Mouse (Mus musculus) G1E (cell line): Measurements from ENCODE around the gene Det1. TPM values are rescaled to one million over a fixed set of nuclear protein-coding genes. Genes with fewer than 3 reads are reported as not detected.

Experiments
- ATAC-seq: 2 replicates; pipeline ENCODE4 v1.8.0; 2016; ENCODE audit warnings: mild to moderate bottlenecking; ENCODE audit not compliant: insufficient number of reproducible peaks, poor library complexity, low FRiP score, severe bottlenecking; ENCODE audit errors: extremely low read depth
- DNase-seq: peaks from one replicate; pipeline ENCODE4 v3.0.0; 2012; ENCODE audit warnings: low spot score
- H3K27me3 ChIP-seq: 2 replicates; pipeline ENCODE4 v1.6.1; 2012; ENCODE audit warnings: mild to moderate bottlenecking, low read length, inconsistent platforms; ENCODE audit not compliant: insufficient read depth
- H3K36me3 ChIP-seq: replicated peaks from 2 replicates; pipeline ENCODE3; 2012; ENCODE audit warnings: mild to moderate bottlenecking, inconsistent platforms
- H3K4me1 ChIP-seq: 2 replicates; pipeline ENCODE4 v1.6.1; 2012; ENCODE audit warnings: low read depth, low read length, inconsistent platforms, mixed read lengths; ENCODE audit not compliant: insufficient read depth
- H3K4me3 ChIP-seq: 2 replicates; pipeline ENCODE4 v1.5.1; 2012; ENCODE audit warnings: low read depth, mild to moderate bottlenecking, inconsistent platforms, low read length, moderate library complexity, mixed read lengths
- H3K9me3 ChIP-seq: replicated peaks from 2 replicates; pipeline ENCODE4 v1.6.1; 2012; ENCODE audit warnings: inconsistent platforms
- CTCF ChIP-seq: IDR thresholded peaks from 2 replicates; pipeline ENCODE4 v1.5.1; 2012; ENCODE audit warnings: low read depth, low read length, inconsistent platforms, mixed read lengths
- GATA1 ChIP-seq: IDR thresholded peaks from 2 replicates; pipeline ENCODE4 v1.6.1; 2012; ENCODE audit warnings: borderline replicate concordance, low read length, inconsistent platforms, mixed read lengths
- GATA2 ChIP-seq: IDR thresholded peaks from 2 replicates; pipeline ENCODE4 v1.6.1; 2012; ENCODE audit warnings: low read depth, low read length, inconsistent platforms, borderline replicate concordance
- POLR2AphosphoS5 ChIP-seq: IDR thresholded peaks from 2 replicates; pipeline ENCODE4 v1.6.1; 2012; ENCODE audit warnings: low read depth, low read length, inconsistent platforms; ENCODE audit not compliant: insufficient replicate concordance
- TAL1 ChIP-seq: conservative IDR thresholded peaks from 2 replicates; pipeline ENCODE4 v1.6.1; 2012; ENCODE audit warnings: low read depth, low read length, inconsistent platforms, mixed read lengths
- polyA plus RNA-seq: library from polyadenylated mRNA; stranded (reverse); fragments of >175 nt; gene quantifications from 2 replicates; pipeline ENCODE4 v1.2.3, GENCODE M21; 2012
- total RNA-seq, 2 experiments: library from RNA; stranded (forward) in 1 of 2; stranded (reverse) in 1 of 2; fragments of 200-1000 nt in 1 of 2; fragments of >200 nt in 1 of 2; fragmentation: Nextera tagmentation in 1 of 2; gene quantifications; 2 replicates each; pipeline ENCODE4 v1.2.3; 2014 to 2017

The Det1 gene
- total and polyA plus RNA-seq, 3 experiments, result 8.8 to 42.5 (median 17.9) TPM

DNA sequence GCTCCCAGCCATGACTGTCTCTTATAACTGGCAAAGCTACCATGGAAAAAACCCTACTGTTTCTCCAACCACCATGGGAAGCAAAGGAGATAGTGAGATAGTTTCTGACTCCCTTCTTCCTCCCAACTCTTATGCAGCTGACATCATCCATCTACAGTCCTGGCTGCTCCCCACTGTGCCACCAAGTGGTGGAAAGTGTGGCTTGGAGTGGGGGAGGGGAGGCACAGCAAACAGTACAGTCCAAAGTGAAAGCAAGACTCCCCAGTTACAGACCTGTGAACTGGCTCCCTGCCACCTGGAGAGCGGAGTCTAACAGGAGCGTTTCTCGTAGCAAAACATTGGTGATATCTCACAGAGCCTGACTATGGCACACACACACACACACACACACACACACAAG is 43.2 kb downstream of the Det1 start:
- Histone ChIP-seq H3K4me3 (no peak overlapping the region), H3K36me3 (no peaks in the 10 kb centered on the region), H3K9me3 (no peaks in the 10 kb centered on the region), H3K27me3 (no peaks in the 10 kb centered on the region), H3K4me1 (peaks cover 61% of the 10 kb centered on the region)
- ATAC-seq (no peak), DNase-seq (no peak)
- no peak for TF ChIP-seq TAL1
- no peak for TF ChIP-seq CTCF
- no peak for TF ChIP-seq GATA1
- TF ChIP-seq GATA2, result no peak
- no peak for TF ChIP-seq POLR2AphosphoS5

DNA sequence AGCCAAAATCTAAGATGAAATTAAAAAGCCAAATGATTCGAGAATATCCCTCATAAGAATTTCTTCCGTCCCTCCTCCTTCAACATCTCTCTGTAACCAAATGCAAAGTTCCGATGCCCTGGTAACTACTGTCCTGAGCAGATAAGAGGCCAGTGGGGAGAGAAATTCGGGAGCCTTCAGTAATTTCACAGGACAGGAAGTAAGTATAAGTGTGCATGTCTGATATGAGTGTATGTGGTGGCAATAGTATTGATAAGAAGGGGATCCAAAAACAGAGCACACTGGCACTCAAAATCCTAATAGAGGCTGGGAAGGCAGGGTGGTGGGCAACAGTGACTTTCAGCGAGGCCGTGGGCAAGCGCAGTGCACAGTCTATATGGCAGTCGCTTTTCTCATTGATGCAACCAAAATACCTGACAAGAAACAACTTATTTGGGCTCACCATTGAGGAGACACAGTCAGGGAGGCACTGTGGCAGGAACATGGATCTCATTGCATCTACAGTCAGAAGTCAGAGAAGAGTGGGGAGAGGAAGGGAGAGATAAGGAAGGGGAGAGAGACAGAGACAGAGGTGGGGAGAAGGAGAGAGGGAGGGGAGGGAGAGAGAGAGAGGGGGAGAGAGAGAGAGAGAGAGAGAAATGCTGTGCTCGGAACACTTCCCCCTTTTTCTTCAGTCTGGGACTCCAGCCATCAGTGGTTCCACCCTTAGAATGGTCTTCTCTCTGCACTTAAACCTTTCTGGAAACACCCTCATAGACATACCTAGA is 47.1 kb downstream of the Det1 start:
- Histone ChIP-seq H3K4me3 (peak overlapping the region; percentile 44; the same call in 1 of the 2 replicates), H3K36me3 (peaks cover 8% of the 10 kb centered on the region), H3K4me1 (peaks cover 89% of the 10 kb centered on the region), H3K27me3 (no peaks in the 10 kb centered on the region), H3K9me3 (no peaks in the 10 kb centered on the region)
- ATAC-seq (peak; percentile 91), DNase-seq (peak; percentile 63)
- no peak for TF ChIP-seq GATA2
- peak; percentile 82 for TF ChIP-seq TAL1

DNA sequence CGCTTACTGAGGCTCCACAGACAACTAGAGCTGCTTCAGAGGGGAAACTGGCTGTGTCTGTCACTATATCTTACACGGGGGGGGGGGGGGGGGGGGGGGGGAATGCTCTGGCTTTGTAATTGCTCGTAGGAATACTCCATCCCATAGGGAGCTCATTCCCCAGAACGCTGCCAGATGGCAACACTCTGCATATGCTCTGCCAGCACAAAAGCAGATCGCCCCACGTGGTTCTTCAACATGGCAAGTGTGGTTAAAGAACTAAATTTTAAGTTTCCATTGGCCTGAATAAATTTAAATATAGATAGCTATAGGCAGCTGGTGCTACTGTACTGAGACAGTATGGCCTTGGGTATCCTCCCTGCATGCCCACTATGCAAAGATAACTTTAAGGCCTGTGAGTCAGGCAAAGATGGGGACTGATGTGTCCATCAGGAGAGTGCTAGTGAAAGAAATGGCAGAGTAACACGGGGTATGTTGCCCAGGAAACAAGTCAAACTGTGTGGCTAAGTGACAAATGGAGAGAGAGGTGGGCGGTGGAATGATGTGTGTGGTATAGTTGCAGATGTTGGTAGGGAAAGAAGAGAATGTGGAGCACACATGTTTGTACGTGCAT is 49.1 kb downstream of the Det1 start:
- no peaks in the 10 kb centered on the region for H3K9me3 ChIP-seq
- peaks cover 92% of the 10 kb centered on the region for H3K4me1 ChIP-seq
- no peaks in the 10 kb centered on the region for H3K27me3 ChIP-seq
- H3K4me3 ChIP-seq, result no peak overlapping the region
- peaks cover 22% of the 10 kb centered on the region for H3K36me3 ChIP-seq
- no peak for TF ChIP-seq GATA1
- DNase-seq, result no peak
- no peak for ATAC-seq

- ATAC-seq (no peak), DNase-seq (no peak)
- H3K9me3 ChIP-seq, result no peaks in the 10 kb centered on the region
- no peak overlapping the region for H3K4me3 ChIP-seq
- peaks cover 35% of the 10 kb centered on the region for H3K36me3 ChIP-seq
- H3K27me3 ChIP-seq, result no peaks in the 10 kb centered on the region
- H3K4me1 ChIP-seq, result peaks cover 90% of the 10 kb centered on the region
- TF ChIP-seq GATA2 (no peak), CTCF (no peak), POLR2AphosphoS5 (no peak), TAL1 (no peak), GATA1 (no peak)
Measured at GRCm38 (mm10) chr7:78796624-78797023, 50.4 kb downstream of the Det1 start.

- no peaks in the 10 kb centered on the region for H3K9me3 ChIP-seq
- ATAC-seq (no peak), DNase-seq (no peak)
- TF ChIP-seq TAL1 (no peak), POLR2AphosphoS5 (no peak), CTCF (no peak), GATA2 (no peak), GATA1 (no peak)
- H3K4me1 ChIP-seq, result peaks cover 75% of the 10 kb centered on the region
- peaks cover 54% of the 10 kb centered on the region for H3K36me3 ChIP-seq
- H3K4me3 ChIP-seq, result no peak overlapping the region
- no peaks in the 10 kb centered on the region for H3K27me3 ChIP-seq
Measured at GRCm38 (mm10) chr7:78794571-78795092, 52.4 kb downstream of the Det1 start.

DNA sequence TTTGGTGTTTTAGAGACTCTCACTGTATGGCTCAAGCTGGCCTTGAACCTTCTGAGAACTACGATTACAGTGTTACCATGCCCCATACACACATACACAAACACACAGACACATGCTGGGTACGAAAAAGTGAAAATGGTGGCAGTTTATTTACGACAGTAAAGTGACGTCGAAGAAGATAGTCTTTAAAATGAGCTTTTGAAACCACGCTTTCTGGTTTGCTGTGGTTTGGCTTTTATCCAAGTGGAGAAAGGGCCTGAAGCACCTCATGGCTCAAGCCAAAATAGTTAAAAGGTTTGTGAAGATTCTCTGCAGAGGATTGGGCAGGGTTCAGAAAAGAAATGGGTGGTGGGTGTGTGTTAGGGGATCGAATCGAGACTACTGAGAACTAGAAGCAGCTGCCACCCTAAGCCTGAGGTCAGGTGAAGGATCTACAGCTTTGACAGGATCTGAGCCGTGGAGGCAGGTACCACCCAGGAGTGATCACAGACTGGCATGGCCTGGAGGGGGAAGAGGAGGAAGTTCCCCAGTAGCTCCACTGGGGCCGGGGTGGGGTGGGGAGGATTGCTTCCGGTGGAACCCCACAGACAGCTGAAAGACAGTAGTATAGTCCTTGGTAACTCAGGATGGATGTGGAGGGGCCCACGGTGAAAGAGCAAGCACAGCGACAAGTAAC is 53.0 kb downstream of the Det1 start:
- Histone ChIP-seq H3K27me3 (no peaks in the 10 kb centered on the region), H3K9me3 (no peaks in the 10 kb centered on the region), H3K4me1 (peaks cover 73% of the 10 kb centered on the region), H3K36me3 (peaks cover 60% of the 10 kb centered on the region), H3K4me3 (no peak overlapping the region; the same call in 1 of the 2 replicates)
- TF ChIP-seq CTCF (no peak), GATA1 (no peak), GATA2 (no peak)
- DNase-seq, result peak; percentile 74
- peak; percentile 41; the same call in 1 of the 2 replicates for ATAC-seq
